Mouse (Mus musculus) liver, postnatal 0 days (tissue): ENCODE measurements around the gene Nudt21.

Experiments used
- CTCF ChIP-seq: sonication (generic); IDR thresholded peaks from 2 replicates; pipeline ENCODE4 v1.5.1; 2016; ENCODE audit warnings: antibody characterized with exemption, low read depth
- EP300 ChIP-seq: IDR thresholded peaks from 2 replicates; pipeline ENCODE4 v1.6.1; 2016; ENCODE audit warnings: antibody characterized with exemption, low read depth, mild to moderate bottlenecking

DNA sequence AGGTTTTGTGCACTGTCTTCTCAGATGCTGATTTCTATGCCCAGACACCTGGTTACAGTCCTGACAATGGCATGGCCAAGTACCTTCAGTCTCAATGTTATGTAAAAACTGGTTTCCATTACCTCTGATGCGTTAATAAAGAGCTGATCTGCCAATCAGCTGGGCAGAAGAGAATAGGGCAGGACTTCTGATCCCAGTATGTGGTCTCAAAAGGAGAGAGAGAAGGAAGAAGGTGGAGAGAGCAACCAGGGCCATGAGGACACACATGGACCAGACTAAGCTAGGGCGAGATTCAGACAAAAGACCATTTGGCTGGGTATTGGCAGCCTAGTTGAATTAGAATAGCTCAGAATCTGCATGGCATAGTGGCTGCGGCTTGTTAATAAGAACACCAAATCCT is 3.2 kb downstream of the Nudt21 start:
- no peak for TF ChIP-seq CTCF
- no peak for TF ChIP-seq EP300
